Mouse (Mus musculus) heart, embryonic 10.5 days (tissue): ENCODE data around the gene Ntmt1. TPM values are rescaled to one million over a fixed set of nuclear protein-coding genes. Genes with fewer than 3 reads are reported as not detected.
A peak's percentile ranks its signal among the peaks of the same experiment; 100 is the strongest.

ENCODE experiments used
- DNase-seq: peaks from one replicate; pipeline ENCODE4 v3.0.0-alpha.2; 2017; ENCODE audit warnings: low spot score
- H3K27ac ChIP-seq: fragments of 300-500 bp; sonication (generic); 2 replicates; pipeline ENCODE4 v1.5.1; 2016; ENCODE audit warnings: mild to moderate bottlenecking
- H3K27me3 ChIP-seq: fragments of 300-500 bp; sonication (generic); 2 replicates; pipeline ENCODE4 v1.6.1; 2016; ENCODE audit warnings: mild to moderate bottlenecking; ENCODE audit not compliant: poor library complexity, insufficient read depth, severe bottlenecking
- H3K36me3 ChIP-seq: fragments of 300-500 bp; sonication (generic); 2 replicates; pipeline ENCODE4 v1.6.1; 2016; ENCODE audit warnings: mild to moderate bottlenecking, moderate library complexity
- H3K4me1 ChIP-seq: fragments of 300-500 bp; sonication (generic); 2 replicates; pipeline ENCODE4 v1.6.1; 2016; ENCODE audit warnings: mild to moderate bottlenecking
- H3K4me3 ChIP-seq: fragments of 300-500 bp; sonication (generic); 2 replicates; pipeline ENCODE4 v1.5.1; 2016; ENCODE audit warnings: mild to moderate bottlenecking, moderate library complexity
- H3K9me3 ChIP-seq: fragments of 300-500 bp; sonication (generic); 2 replicates; pipeline ENCODE4 v1.6.1; 2016; ENCODE audit warnings: mild to moderate bottlenecking, moderate library complexity
- WGBS: fragments of 180-500 bp; shearing (Covaris S2); methylation state at CpG from one replicate; pipeline ENCODE4 v1.1.7; 2016; 5-methylcytosine and 5-hydroxymethylcytosine counted together
- polyA plus RNA-seq: library from polyadenylated mRNA; unstranded; fragments of >200 nt; fragmentation: Nextera tagmentation; extraction: Ambion mirVana; gene quantifications from 2 replicates; pipeline ENCODE4 v1.2.1, GENCODE M21; 2016

The Ntmt1 gene
- 102 and 116 TPM in 2 replicates for polyA plus RNA-seq

DNA sequence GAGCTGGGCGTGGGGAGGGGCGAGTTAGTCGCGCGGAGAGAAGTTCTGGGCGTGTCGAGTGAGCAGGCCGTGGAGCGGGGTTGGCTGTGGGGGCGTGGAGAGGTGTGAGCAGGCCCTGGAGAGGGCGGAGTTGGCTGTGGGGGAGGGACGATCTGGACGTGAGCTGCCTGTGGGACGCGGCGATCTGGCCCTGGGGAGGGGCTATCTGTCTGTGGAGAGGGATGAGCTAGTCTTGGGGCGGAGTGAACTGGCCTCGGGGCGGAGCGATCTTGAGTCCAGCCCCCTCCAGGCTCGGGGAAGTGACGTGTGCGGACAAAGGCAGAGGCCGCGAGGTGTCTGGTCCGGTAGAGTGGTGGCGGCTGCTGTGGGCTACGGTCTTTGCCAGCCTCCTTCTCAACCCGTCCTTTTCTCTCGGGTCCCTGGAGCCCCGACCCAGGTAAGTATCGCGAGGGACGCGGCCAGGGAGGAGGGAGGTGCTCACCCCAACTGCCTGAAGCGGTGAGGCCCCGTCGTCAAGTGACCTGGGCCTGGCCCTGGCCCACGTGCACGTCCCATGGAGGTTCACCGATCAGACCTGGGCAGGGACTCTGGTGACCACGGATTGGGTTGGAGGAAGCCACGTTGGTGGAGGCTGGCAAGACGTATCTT is at the start of gene Ntmt1:
Gene Ntmt1 (plus strand): TSS at position 179 of the 648 bp plus-strand sequence.
- H3K4me1 ChIP-seq: peaks cover 21% of the 10 kb centered on the region
- under 1% methylated on average over 43 of the region's 44 CpGs for WGBS
- DNase-seq: peak; percentile 100
- H3K27ac ChIP-seq: peak within 1 kb of the TSS; percentile 93
- peaks cover 21% of the 10 kb centered on the region for H3K36me3 ChIP-seq
- no peaks in the 10 kb centered on the region for H3K9me3 ChIP-seq
- peak within 1 kb of the TSS; percentile 75 for H3K4me3 ChIP-seq
- peaks cover 12% of the 10 kb centered on the region for H3K27me3 ChIP-seq

DNA sequence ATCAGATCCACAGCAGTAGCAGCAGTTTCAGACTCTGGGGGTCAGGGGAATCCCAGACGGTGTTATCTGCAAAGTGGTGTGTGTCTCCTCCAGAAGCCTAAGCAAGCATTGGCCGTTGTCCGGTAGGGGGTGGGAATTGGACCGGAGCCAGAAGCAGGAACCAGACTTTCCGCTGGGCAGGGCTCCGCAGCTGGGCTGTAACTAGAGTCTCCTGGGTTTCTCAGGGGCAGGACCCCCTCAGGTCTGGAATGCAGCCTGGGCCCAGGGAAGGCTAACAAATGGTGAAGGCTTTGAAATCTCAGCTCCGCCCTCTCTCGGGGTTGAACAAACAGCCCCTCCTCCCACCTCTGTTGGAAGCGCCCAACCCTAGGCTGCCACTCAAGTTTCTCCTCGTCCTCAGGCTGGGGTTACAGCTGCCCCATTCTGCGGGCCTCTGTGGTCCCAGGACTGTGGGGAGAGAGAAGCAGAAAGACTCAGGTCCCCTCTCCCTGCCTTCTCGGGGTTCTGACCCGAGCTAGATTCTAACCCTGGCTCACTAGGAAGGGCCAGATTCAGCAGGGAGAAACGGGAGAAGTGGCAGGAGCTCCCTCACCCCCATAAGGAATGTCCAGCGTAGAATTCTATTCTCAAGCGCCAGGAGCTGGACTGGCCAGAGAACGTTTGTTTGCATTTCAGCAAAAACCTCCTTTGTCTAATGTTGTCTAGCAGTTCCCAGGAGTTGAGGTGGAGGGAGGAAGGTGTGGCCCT is 49.1 kb upstream of the Ntmt1 start:
- Histone ChIP-seq H3K27me3 (no peaks in the 10 kb centered on the region), H3K36me3 (0 out of 2 replicates have a peak, but pooled peaks cover 3% of the 10 kb centered on the region), H3K27ac (peak overlapping the region; percentile 94), H3K9me3 (no peaks in the 10 kb centered on the region), H3K4me1 (peaks cover 62% of the 10 kb centered on the region), H3K4me3 (peak overlapping the region; percentile 40)
- peak; percentile 98 for DNase-seq
- 2% methylated on average over 17 of the region's 17 CpGs for WGBS

DNA sequence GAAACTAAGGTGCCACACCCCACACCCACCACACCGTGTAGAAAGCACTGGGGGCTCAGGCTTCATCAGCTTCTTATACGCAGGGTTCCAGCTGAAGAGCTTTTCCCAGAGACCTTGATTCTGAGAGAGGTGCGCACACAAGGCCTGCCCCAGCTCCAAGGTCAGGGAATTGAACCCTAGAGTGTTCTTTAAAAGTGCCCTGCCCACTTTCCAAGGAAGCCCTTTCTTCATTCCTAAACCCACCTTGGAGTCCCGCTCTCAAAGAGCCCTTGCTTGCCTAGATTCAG is 48.6 kb upstream of the Ntmt1 start:
- 42% methylated on average over 4 of the region's 4 CpGs for WGBS
- DNase-seq: no peak
- Histone ChIP-seq H3K27me3 (no peaks in the 10 kb centered on the region), H3K4me1 (peaks cover 58% of the 10 kb centered on the region), H3K4me3 (peak overlapping the region; percentile 40), H3K9me3 (no peaks in the 10 kb centered on the region), H3K36me3 (0 out of 2 replicates have a peak, but pooled peaks cover 3% of the 10 kb centered on the region), H3K27ac (peak overlapping the region; percentile 94)

DNA sequence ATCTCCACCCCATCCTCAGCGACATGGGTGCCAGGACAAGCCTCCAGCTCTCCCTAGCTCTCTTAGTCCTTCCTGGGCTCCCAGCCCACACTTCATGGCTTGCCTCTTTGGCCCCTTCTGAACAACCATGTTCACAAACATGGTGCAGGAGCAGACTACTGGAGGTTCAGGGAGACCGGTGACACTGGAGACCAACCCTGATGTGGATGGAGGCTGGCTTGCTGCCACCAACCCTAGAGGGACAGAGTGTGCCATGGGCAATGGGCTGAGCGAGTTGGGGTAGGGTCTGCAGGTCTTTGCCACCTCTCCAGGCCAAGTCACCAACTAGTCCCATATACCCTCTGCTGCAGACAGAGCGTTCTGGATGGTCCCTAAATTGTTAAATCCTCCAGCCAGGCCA is 48.2 kb upstream of the Ntmt1 start:
- Histone ChIP-seq H3K4me1 (peaks cover 55% of the 10 kb centered on the region), H3K27me3 (no peaks in the 10 kb centered on the region), H3K27ac (peak overlapping the region; percentile 94), H3K36me3 (0 out of 2 replicates have a peak, but pooled peaks cover 3% of the 10 kb centered on the region), H3K4me3 (0 out of 2 replicates have a peak overlapping the region, but pooled peaks have one; percentile 0), H3K9me3 (no peaks in the 10 kb centered on the region)
- DNase-seq: no peak
- WGBS: 84% methylated on average over 4 of the region's 4 CpGs

DNA sequence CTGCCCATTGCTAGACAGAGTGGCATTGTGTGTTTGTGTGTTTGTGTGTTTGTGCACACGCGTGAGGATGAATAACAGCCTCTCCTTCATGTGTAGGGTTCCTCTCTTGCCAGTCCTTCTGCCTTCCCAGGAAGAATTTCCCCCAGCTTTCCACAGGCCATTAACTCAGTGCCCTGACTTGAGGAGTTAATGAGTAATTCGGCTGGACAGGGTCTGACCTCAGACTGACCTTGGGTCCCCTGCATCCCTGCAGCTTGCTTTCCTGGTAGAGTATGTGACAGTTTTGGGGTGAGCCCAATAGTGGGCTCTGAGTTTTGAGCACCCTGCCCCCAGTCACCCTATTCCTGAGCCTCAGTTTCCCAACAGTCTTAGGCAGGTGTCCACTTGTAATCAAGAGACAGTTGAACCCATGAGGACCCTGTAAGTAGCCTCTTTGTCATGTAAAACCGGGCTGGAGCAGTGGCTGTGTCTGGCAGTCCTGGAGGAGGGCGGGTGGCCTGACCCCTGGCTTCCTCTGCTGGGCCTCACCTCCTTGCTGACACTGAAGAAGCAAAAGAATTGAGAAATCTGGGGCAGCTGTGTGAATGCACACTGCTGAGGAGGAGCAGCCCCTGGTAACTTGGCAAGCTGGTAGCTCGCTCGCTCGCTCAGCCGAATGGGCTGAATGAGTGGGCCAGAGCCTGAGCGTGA is 47.6 kb upstream of the Ntmt1 start:
- no peak for DNase-seq
- H3K27ac ChIP-seq: peak overlapping the region; percentile 94
- no peaks in the 10 kb centered on the region for H3K9me3 ChIP-seq
- H3K27me3 ChIP-seq: no peaks in the 10 kb centered on the region
- H3K4me3 ChIP-seq: no peak overlapping the region
- WGBS: 64% methylated on average over 10 of the region's 10 CpGs
- 0 out of 2 replicates have a peak, but pooled peaks cover 3% of the 10 kb centered on the region for H3K36me3 ChIP-seq
- H3K4me1 ChIP-seq: peaks cover 50% of the 10 kb centered on the region

DNA sequence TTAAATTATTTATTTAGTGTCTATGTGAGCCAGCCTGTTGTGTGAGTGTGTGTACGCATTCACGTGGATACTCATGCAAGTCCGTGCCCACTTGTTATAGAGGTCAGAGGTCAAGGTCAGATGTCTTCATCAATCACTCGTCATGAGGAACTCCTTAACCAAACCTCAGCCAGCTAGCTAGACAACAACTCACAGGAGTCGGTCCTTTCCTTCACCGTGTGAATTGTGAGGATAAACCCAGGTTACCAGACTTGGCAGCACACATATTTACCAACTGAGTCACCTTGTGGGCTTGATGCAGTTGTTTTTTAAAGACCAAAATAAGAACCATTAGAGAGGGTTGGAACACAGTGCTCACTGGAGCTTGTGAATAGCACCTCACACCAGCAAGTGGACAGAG is 46.9 kb upstream of the Ntmt1 start:
- H3K9me3 ChIP-seq: no peaks in the 10 kb centered on the region
- H3K36me3 ChIP-seq: 0 out of 2 replicates have a peak, but pooled peaks cover 3% of the 10 kb centered on the region
- H3K27ac ChIP-seq: peak overlapping the region; percentile 94
- peaks cover 50% of the 10 kb centered on the region for H3K4me1 ChIP-seq
- DNase-seq: no peak
- WGBS: 51% methylated on average over 6 of the region's 6 CpGs
- no peaks in the 10 kb centered on the region for H3K27me3 ChIP-seq
- no peak overlapping the region for H3K4me3 ChIP-seq

DNA sequence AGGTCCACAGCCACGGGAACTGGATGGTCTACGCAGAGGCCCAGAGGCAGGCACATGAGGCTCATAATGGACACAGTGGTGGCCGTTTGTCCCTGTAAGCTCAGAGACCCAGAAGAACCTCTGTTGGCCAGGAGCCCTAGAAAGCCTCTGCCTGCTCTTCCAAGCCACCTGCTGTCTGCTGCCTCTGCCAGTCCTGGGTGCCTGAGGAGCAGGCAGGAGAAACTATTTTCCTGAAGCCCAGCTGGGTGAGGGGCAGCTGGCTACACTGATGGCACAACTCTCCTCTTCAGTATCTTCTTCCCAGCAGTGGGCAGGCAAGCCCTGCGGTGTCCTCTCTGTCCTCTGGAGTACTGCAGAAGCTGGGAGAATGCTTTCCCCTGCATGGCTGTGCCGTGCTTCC is 41.2 kb upstream of the Ntmt1 start:
- WGBS: 85% methylated on average over 5 of the region's 5 CpGs
- Histone ChIP-seq H3K4me3 (no peak overlapping the region), H3K27ac (peak overlapping the region; percentile 59; the same call in 1 of the 2 replicates), H3K9me3 (no peaks in the 10 kb centered on the region), H3K4me1 (peaks cover 27% of the 10 kb centered on the region), H3K36me3 (no peaks in the 10 kb centered on the region), H3K27me3 (no peaks in the 10 kb centered on the region)
- no peak for DNase-seq

DNA sequence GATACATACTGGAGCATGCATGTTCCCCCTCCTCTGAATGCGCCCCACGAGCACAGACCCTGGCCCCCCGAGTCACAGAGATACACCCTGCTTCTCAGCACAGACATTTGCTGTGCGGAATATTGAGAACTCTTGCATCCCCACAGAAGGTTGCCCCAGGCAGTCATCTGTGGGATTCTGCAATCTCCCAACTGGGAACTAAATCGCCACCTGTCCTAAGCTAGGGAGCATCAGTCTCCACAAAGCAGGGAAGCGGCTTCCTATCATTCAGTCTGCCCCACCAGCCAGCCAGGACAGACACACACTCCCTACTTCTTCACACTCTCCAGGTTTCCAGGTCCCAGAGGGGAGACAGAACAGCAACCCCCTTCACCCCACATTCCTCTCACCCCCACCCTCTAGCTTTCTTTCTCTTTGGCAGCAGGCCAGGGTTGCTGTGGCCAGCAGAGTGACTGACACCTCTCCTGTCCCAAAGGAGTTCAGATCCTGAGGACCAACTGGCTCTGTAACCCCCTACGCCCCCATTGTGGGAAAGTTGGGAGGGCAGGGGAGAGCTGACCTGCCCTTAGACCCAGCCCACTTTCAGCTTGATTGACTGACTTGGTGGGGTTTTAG is 39.9 kb upstream of the Ntmt1 start:
- peaks cover 40% of the 10 kb centered on the region for H3K4me1 ChIP-seq
- no peaks in the 10 kb centered on the region for H3K36me3 ChIP-seq
- no peak for DNase-seq
- H3K4me3 ChIP-seq: no peak overlapping the region
- 72% methylated on average over 7 of the region's 7 CpGs for WGBS
- no peaks in the 10 kb centered on the region for H3K27me3 ChIP-seq
- H3K9me3 ChIP-seq: no peaks in the 10 kb centered on the region
- peak overlapping the region; percentile 4; the same call in 1 of the 2 replicates for H3K27ac ChIP-seq

DNA sequence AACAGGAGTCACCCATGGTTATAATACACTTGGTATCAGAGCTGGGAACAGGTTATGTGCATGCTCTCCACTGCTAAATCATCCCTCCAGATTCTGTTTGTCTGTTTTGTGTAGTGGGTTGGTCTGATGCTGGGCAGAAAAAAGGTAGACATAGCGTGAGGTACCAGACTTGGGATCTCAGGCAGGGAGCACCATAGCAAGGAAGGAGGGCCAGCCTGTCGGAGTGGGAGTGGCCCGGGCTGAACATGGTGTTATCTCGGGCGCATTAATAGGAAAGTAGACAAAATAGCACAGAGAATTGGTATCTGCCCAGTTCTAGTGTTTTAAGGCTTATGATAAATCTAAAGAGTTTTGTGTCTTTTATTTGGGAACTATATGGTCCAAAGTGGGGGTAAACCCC is 39.1 kb upstream of the Ntmt1 start:
- DNase-seq: no peak
- no peaks in the 10 kb centered on the region for H3K36me3 ChIP-seq
- 74% methylated on average over 5 of the region's 5 CpGs for WGBS
- no peaks in the 10 kb centered on the region for H3K9me3 ChIP-seq
- H3K27ac ChIP-seq: no peak overlapping the region
- peaks cover 48% of the 10 kb centered on the region for H3K4me1 ChIP-seq
- no peak overlapping the region for H3K4me3 ChIP-seq
- H3K27me3 ChIP-seq: no peaks in the 10 kb centered on the region

DNA sequence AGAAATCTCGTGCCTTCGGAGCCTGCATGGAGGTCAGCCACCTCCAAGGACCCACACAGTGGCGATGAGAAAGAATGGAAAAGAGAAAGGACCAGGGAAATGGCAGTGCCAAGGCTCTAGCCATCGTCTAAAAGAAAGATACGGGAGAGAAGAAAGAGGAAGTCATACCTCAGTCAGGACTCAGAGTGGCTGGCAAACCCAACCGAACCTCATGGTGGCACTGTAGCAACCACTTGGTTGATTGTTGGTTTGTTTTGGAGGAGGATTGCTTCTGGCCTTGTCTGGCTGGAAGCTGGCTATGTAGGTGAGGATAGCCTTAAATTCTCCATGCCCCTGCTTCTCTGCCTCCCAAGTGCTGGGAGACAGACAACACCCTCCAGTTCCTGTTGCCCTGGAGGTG is 38.4 kb upstream of the Ntmt1 start:
- no peak overlapping the region for H3K4me3 ChIP-seq
- H3K27ac ChIP-seq: peak overlapping the region; percentile 65
- 43% methylated on average over 6 of the region's 6 CpGs for WGBS
- H3K36me3 ChIP-seq: no peaks in the 10 kb centered on the region
- no peaks in the 10 kb centered on the region for H3K9me3 ChIP-seq
- no peaks in the 10 kb centered on the region for H3K27me3 ChIP-seq
- no peak for DNase-seq
- H3K4me1 ChIP-seq: peaks cover 51% of the 10 kb centered on the region

DNA sequence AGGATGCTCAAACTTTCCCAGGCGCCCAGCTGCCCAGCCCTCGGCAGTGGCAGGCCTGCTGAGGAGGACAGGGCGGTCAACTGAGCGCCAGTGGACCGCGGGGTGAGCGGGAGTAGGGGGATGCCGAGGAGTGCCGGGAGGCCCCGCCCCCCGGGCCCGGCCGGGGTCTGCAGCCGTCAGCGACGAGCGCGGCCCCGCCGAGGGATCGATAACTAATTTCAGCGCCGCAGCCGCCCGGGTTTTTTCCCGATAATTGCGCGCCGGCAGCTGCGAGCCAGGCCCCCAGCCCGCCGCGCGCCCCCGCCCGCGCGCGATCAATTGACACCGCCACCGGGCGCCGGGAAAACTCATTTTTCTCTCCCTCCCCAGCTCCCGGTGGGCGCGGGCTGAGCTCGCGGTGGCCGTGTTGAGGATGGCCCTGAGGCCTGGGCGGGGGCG is 36.2 kb upstream of the Ntmt1 start:
- no peak for DNase-seq
- H3K4me1 ChIP-seq: peaks cover 58% of the 10 kb centered on the region

DNA sequence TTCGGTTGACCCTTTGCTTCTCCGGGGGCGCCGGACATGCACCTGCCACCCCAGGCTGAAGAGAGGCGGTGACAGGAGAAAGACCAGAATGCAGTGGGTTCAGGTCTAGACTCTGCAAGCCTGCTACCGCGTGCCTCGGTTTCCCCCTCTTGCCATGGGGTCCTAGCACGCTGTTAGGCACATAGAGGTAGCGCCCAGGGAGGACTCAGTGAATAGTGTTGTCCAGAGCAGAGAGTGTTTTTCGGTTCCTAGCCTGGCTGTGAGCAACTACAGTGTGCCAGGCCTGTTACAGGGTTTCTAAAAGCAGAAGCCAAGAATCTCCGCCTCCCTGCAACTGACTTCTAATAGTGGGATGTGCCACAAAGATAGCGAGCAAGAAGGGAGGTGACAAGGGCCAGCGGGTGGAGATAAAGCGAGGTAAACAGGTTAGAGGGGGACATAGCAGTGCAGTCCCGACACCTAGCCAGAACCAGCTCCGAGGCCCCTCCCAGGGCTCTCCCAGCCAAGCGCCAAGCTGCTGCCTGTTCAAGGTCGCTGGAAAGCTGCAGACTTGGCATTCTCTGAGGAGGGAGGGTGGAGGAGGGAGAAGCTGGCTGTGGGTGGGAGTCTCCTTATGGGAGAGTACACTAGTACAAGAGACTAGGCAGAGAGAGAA is 35.7 kb upstream of the Ntmt1 start:
- WGBS: 3% methylated on average over 19 of the region's 19 CpGs
- DNase-seq: peak; percentile 94
- H3K27ac ChIP-seq: peak overlapping the region; percentile 97
- peak overlapping the region; percentile 67 for H3K4me3 ChIP-seq
- no peaks in the 10 kb centered on the region for H3K27me3 ChIP-seq
- H3K4me1 ChIP-seq: peaks cover 58% of the 10 kb centered on the region
- no peaks in the 10 kb centered on the region for H3K9me3 ChIP-seq
- no peaks in the 10 kb centered on the region for H3K36me3 ChIP-seq

More for the DNA sequence above, 36.2 kb upstream of the Ntmt1 start:
- Histone ChIP-seq H3K27me3 (no peaks in the 10 kb centered on the region), H3K36me3 (no peaks in the 10 kb centered on the region), H3K27ac (peak overlapping the region; percentile 97), H3K9me3 (no peaks in the 10 kb centered on the region), H3K4me3 (peak overlapping the region; percentile 67)
- WGBS: 1% methylated on average over 41 of the region's 51 CpGs
